Mouse (Mus musculus): ENCODE measurements around the gene Atg2b. TPM values are rescaled to one million over a fixed set of nuclear protein-coding genes. Genes with fewer than 3 reads are reported as not detected.

Atg2b gene
- 6.8 and 7.5 TPM in 2 replicates for polyA plus RNA-seq (2015; fragmentation: Nextera tagmentation; extraction: Ambion mirVana)

GRCm38 (mm10) chr12:105685001-105685691 is at the start of gene Atg2b:
TSS of gene Atg2b (minus strand) at chr12:105685211.
- ATAC-seq (ENCODE audit: extremely low read depth, insufficient number of reproducible peaks, low FRiP score, low TSS enrichment) = peak; percentile 87
- Histone ChIP-seq H3K4me2 (peak within 1 kb of the TSS; percentile 96), H3K9ac (peak within 1 kb of the TSS; percentile 97), H3K36me3 (peaks cover 10% of the 10 kb centered on the region), H3K27me3 (replicated peaks) (no peaks in the 10 kb centered on the region), H3K9me3 (no peaks in the 10 kb centered on the region), H3K27ac (replicated peaks) (peak within 1 kb of the TSS; percentile 94), H3K4me1 (peaks cover 36% of the 10 kb centered on the region), H3K4me3 (peak within 1 kb of the TSS; percentile 99)
- WGBS = under 1% methylated on average over 73 of the region's 73 CpGs

GRCm38 (mm10) chr12:105733370-105734159 is 48.6 kb upstream of the Atg2b start:
- H3K9me3 ChIP-seq = no peaks in the 10 kb centered on the region
- 75% methylated on average over 9 of the region's 9 CpGs for WGBS
- no peak overlapping the region for H3K4me2 ChIP-seq
- H3K4me1 ChIP-seq = no peaks in the 10 kb centered on the region; the same call in 1 of the 2 replicates
- H3K4me3 ChIP-seq = no peak overlapping the region
- no peaks in the 10 kb centered on the region for H3K27me3 ChIP-seq (replicated peaks)
- ATAC-seq (ENCODE audit: extremely low read depth, insufficient number of reproducible peaks, low FRiP score, low TSS enrichment) = no peak
- H3K36me3 ChIP-seq = no peaks in the 10 kb centered on the region
- no peak overlapping the region for H3K27ac ChIP-seq (replicated peaks)
- no peak overlapping the region for H3K9ac ChIP-seq

- Histone ChIP-seq H3K27me3 (replicated peaks) (no peaks in the 10 kb centered on the region), H3K9ac (no peak overlapping the region), H3K4me1 (no peaks in the 10 kb centered on the region), H3K27ac (replicated peaks) (no peak overlapping the region), H3K4me2 (no peak overlapping the region), H3K4me3 (no peak overlapping the region), H3K36me3 (no peaks in the 10 kb centered on the region), H3K9me3 (no peaks in the 10 kb centered on the region)
- WGBS = 71% methylated on average over 6 of the region's 6 CpGs
- no peak for ATAC-seq (ENCODE audit: extremely low read depth, insufficient number of reproducible peaks, low FRiP score, low TSS enrichment)
Measured at GRCm38 (mm10) chr12:105730851-105731460, 45.9 kb upstream of the Atg2b start.

GRCm38 (mm10) chr12:105727964-105728363 is 43.0 kb upstream of the Atg2b start:
- Histone ChIP-seq H3K4me3 (no peak overlapping the region), H3K27me3 (replicated peaks) (no peaks in the 10 kb centered on the region), H3K4me1 (no peaks in the 10 kb centered on the region), H3K27ac (replicated peaks) (no peak overlapping the region), H3K9me3 (no peaks in the 10 kb centered on the region), H3K9ac (no peak overlapping the region), H3K4me2 (no peak overlapping the region), H3K36me3 (no peaks in the 10 kb centered on the region)
- ATAC-seq (ENCODE audit: extremely low read depth, insufficient number of reproducible peaks, low FRiP score, low TSS enrichment) = no peak
- 28% methylated on average over 8 of the region's 8 CpGs for WGBS

GRCm38 (mm10) chr12:105727268-105727667 is 42.3 kb upstream of the Atg2b start:
- Histone ChIP-seq H3K27me3 (replicated peaks) (no peaks in the 10 kb centered on the region), H3K9me3 (no peaks in the 10 kb centered on the region), H3K4me1 (no peaks in the 10 kb centered on the region), H3K9ac (no peak overlapping the region), H3K27ac (replicated peaks) (no peak overlapping the region), H3K36me3 (no peaks in the 10 kb centered on the region), H3K4me2 (no peak overlapping the region), H3K4me3 (no peak overlapping the region)
- WGBS = 78% methylated on average over 3 of the region's 3 CpGs
- ATAC-seq (ENCODE audit: extremely low read depth, insufficient number of reproducible peaks, low FRiP score, low TSS enrichment) = no peak

- ATAC-seq (ENCODE audit: extremely low read depth, insufficient number of reproducible peaks, low FRiP score, low TSS enrichment) = no peak
- Histone ChIP-seq H3K4me2 (no peak overlapping the region), H3K4me1 (no peaks in the 10 kb centered on the region), H3K9ac (no peak overlapping the region), H3K36me3 (no peaks in the 10 kb centered on the region), H3K27ac (replicated peaks) (no peak overlapping the region), H3K9me3 (no peaks in the 10 kb centered on the region), H3K4me3 (no peak overlapping the region), H3K27me3 (replicated peaks) (peaks cover 4% of the 10 kb centered on the region; the same call in 1 of the 2 replicates)
- WGBS = 68% methylated on average over 13 of the region's 13 CpGs
Measured at GRCm38 (mm10) chr12:105725736-105726135, 40.7 kb upstream of the Atg2b start.

- no peak overlapping the region for H3K27ac ChIP-seq (replicated peaks)
- no peak overlapping the region for H3K9ac ChIP-seq
- no peak overlapping the region for H3K4me2 ChIP-seq
- no peak overlapping the region for H3K4me3 ChIP-seq
- H3K9me3 ChIP-seq = no peaks in the 10 kb centered on the region
- WGBS = 35% methylated on average over 1 of the region's 1 CpGs
- no peaks in the 10 kb centered on the region for H3K36me3 ChIP-seq
- H3K27me3 ChIP-seq (replicated peaks) = peaks cover 4% of the 10 kb centered on the region; the same call in 1 of the 2 replicates
- ATAC-seq (ENCODE audit: extremely low read depth, insufficient number of reproducible peaks, low FRiP score, low TSS enrichment) = no peak
- no peaks in the 10 kb centered on the region for H3K4me1 ChIP-seq
Measured at GRCm38 (mm10) chr12:105724616-105725015, 39.6 kb upstream of the Atg2b start.

GRCm38 (mm10) chr12:105722657-105723056 is 37.6 kb upstream of the Atg2b start:
- no peak overlapping the region for H3K4me3 ChIP-seq
- ATAC-seq (ENCODE audit: extremely low read depth, insufficient number of reproducible peaks, low FRiP score, low TSS enrichment) = no peak

GRCm38 (mm10) chr12:105721452-105722132 is 36.6 kb upstream of the Atg2b start:
- 57% methylated on average over 14 of the region's 14 CpGs for WGBS
- H3K9me3 ChIP-seq = no peaks in the 10 kb centered on the region
- no peak overlapping the region for H3K27ac ChIP-seq (replicated peaks)
- ATAC-seq (ENCODE audit: extremely low read depth, insufficient number of reproducible peaks, low FRiP score, low TSS enrichment) = no peak
- H3K36me3 ChIP-seq = no peaks in the 10 kb centered on the region
- H3K4me1 ChIP-seq = no peaks in the 10 kb centered on the region
- H3K27me3 ChIP-seq (replicated peaks) = peaks cover 4% of the 10 kb centered on the region; the same call in 1 of the 2 replicates
- H3K4me3 ChIP-seq = no peak overlapping the region
- H3K9ac ChIP-seq = no peak overlapping the region
- no peak overlapping the region for H3K4me2 ChIP-seq

More at GRCm38 (mm10) chr12:105722657-105723056, 37.6 kb upstream of the Atg2b start:
- Histone ChIP-seq H3K27ac (replicated peaks) (no peak overlapping the region), H3K27me3 (replicated peaks) (peaks cover 4% of the 10 kb centered on the region; the same call in 1 of the 2 replicates), H3K4me1 (no peaks in the 10 kb centered on the region), H3K9ac (no peak overlapping the region), H3K4me2 (no peak overlapping the region), H3K9me3 (no peaks in the 10 kb centered on the region), H3K36me3 (no peaks in the 10 kb centered on the region)
- WGBS = 3% methylated on average over 5 of the region's 5 CpGs

- H3K27ac ChIP-seq (replicated peaks) = no peak overlapping the region
- H3K4me2 ChIP-seq = no peak overlapping the region
- no peak overlapping the region for H3K9ac ChIP-seq
- peaks cover 4% of the 10 kb centered on the region; the same call in 1 of the 2 replicates for H3K27me3 ChIP-seq (replicated peaks)
- H3K4me1 ChIP-seq = no peaks in the 10 kb centered on the region
- H3K4me3 ChIP-seq = no peak overlapping the region
- no peak for ATAC-seq (ENCODE audit: extremely low read depth, insufficient number of reproducible peaks, low FRiP score, low TSS enrichment)
- H3K36me3 ChIP-seq = no peaks in the 10 kb centered on the region
- H3K9me3 ChIP-seq = no peaks in the 10 kb centered on the region
- 72% methylated on average over 3 of the region's 3 CpGs for WGBS
Measured at GRCm38 (mm10) chr12:105720196-105720595, 35.2 kb upstream of the Atg2b start.

GRCm38 (mm10) chr12:105718616-105719015 is 33.6 kb upstream of the Atg2b start:
- ATAC-seq (ENCODE audit: extremely low read depth, insufficient number of reproducible peaks, low FRiP score, low TSS enrichment) = no peak
- no peak overlapping the region for H3K27ac ChIP-seq (replicated peaks)
- peak overlapping the region; percentile 32; the same call in 1 of the 2 replicates for H3K4me3 ChIP-seq
- H3K4me2 ChIP-seq = peak overlapping the region; percentile 56
- 48% methylated on average over 17 of the region's 17 CpGs for WGBS
- no peaks in the 10 kb centered on the region for H3K9me3 ChIP-seq
- H3K36me3 ChIP-seq = no peaks in the 10 kb centered on the region
- H3K9ac ChIP-seq = no peak overlapping the region
- H3K27me3 ChIP-seq (replicated peaks) = peaks cover 4% of the 10 kb centered on the region; the same call in 1 of the 2 replicates
- no peaks in the 10 kb centered on the region for H3K4me1 ChIP-seq
